Comparison of ENCODE assay signal across 25 mouse cellular contexts in the genomic region with DNA sequence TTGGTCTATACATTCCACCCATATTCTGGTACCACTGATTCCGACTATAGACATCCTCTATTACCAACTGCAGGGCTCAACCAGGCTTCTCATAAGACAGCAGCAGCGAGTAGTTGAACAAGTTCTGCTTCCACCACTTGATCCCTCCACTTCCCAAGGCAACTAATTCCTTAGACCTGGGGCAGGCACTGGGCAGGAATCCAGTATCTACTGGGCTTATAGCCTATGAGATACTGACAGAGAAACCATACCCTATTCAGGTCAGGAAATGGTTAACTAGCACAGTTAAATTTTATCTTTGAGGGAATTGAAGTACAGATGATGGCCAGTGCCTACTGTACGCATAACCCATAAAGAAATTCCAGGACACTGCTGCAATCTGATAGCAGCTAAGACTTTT.
DNase-seq lines count a peak whose midpoint lies in the region; ATAC-seq lines count a peak whose summit lies in the region.
"Had no signal": no experiment of that assay in that cellular context is flagged by ENCODE, and none has a peak within 500 bp of the region (broad histone marks: within the 10 kb centered on the region; RNA-seq: fewer than 3 reads in every experiment).

No protein-coding gene starts in this region.

- no peaks in the 10 kb centered on the region for H3K4me1 ChIP-seq in heart, embryonic 10.5 days
- H3K4me1 ChIP-seq in heart, embryonic 12.5 days (replicated peaks): no peaks in the 10 kb centered on the region
- no peaks in the 10 kb centered on the region for H3K4me1 ChIP-seq in kidney, embryonic 14.5 days (ENCODE audit: control insufficient read depth, insufficient read depth, low read length)
- H3K4me1 ChIP-seq: forebrain, embryonic 13.5 days; hindbrain, embryonic 13.5 days had no signal

- 85% methylated on average over 3 of the region's 3 CpGs for WGBS in heart, embryonic 10.5 days
- 68% methylated on average over 3 of the region's 3 CpGs for WGBS in heart, embryonic 12.5 days
- WGBS in kidney, embryonic 14.5 days: 76% methylated on average over 3 of the region's 3 CpGs

- H3K4me3 ChIP-seq in heart, embryonic 10.5 days: no peak overlapping the region
- H3K4me3 ChIP-seq in heart, embryonic 12.5 days: no peak overlapping the region
- no peak overlapping the region for H3K4me3 ChIP-seq in kidney, embryonic 14.5 days (ENCODE audit: low read length)
- H3K4me3 ChIP-seq: forebrain, embryonic 10.5 days; forebrain, embryonic 13.5 days; hindbrain, embryonic 10.5 days; hindbrain, embryonic 13.5 days had no signal

- peak; percentile 52 for DNase-seq in heart, embryonic 10.5 days (ENCODE audit: low spot score)
- peak; percentile 48 to 65 for DNase-seq in kidney, adult 8-10 months
- DNase-seq in kidney, postnatal 14 days: peak; percentile 43
- DNase-seq in kidney, postnatal 4 days: peak; percentile 10 to 37
- DNase-seq in urinary bladder, adult 18-20 months (ENCODE audit: low spot score in 2 of 2): no peak
- DNase-seq in cerebellum, adult 9-11 months: no peak
- DNase-seq: adrenal gland, adult 2 months; adrenal gland, postnatal 14 days; B cell, adult 2 months; cerebellum, adult 11-12 months; cerebellum, adult 8-10 months; cerebellum, postnatal 14 days; gastrocnemius, postnatal 10 days; gastrocnemius, postnatal 36 days; heart, adult 18-20 months had no signal

- ATAC-seq in heart, embryonic 12.5 days (ENCODE audit: insufficient number of reproducible peaks, low FRiP score): no peak
- ATAC-seq in kidney, embryonic 14.5 days (ENCODE audit: low FRiP score, low TSS enrichment): no peak
- ATAC-seq: forebrain, embryonic 13.5 days; forebrain, embryonic 16.5 days; hindbrain, embryonic 16.5 days had no signal

- no peaks in the 10 kb centered on the region for H3K9me3 ChIP-seq in heart, embryonic 10.5 days
- no peaks in the 10 kb centered on the region for H3K9me3 ChIP-seq in heart, embryonic 12.5 days (replicated peaks)
- H3K9me3 ChIP-seq in kidney, embryonic 14.5 days (ENCODE audit: control insufficient read depth, low read length): no peaks in the 10 kb centered on the region
- H3K9me3 ChIP-seq: forebrain, embryonic 10.5 days; forebrain, embryonic 13.5 days; hindbrain, embryonic 10.5 days; hindbrain, embryonic 13.5 days had no signal

- H3K9ac ChIP-seq in heart, embryonic 12.5 days: no peak overlapping the region
- H3K9ac ChIP-seq in kidney, embryonic 14.5 days (ENCODE audit: low read depth, low read length): no peak overlapping the region
- H3K9ac ChIP-seq: forebrain, embryonic 13.5 days; hindbrain, embryonic 13.5 days had no signal

- H3K4me2 ChIP-seq in heart, embryonic 12.5 days: no peak overlapping the region
- no peak overlapping the region for H3K4me2 ChIP-seq in kidney, embryonic 14.5 days (replicated peaks; ENCODE audit: low read depth, low read length)
- H3K4me2 ChIP-seq: forebrain, embryonic 13.5 days; hindbrain, embryonic 13.5 days had no signal

- no peak overlapping the region for H3K27ac ChIP-seq in heart, embryonic 10.5 days
- H3K27ac ChIP-seq in heart, embryonic 12.5 days (ENCODE audit: poor library complexity, severe bottlenecking): no peak overlapping the region
- no peak overlapping the region for H3K27ac ChIP-seq in kidney, embryonic 14.5 days (ENCODE audit: low read depth, low read length)
- H3K27ac ChIP-seq: forebrain, embryonic 10.5 days; forebrain, embryonic 13.5 days; hindbrain, embryonic 10.5 days; hindbrain, embryonic 13.5 days had no signal

- no peaks in the 10 kb centered on the region for H3K27me3 ChIP-seq in heart, embryonic 10.5 days (ENCODE audit: insufficient read depth, poor library complexity, severe bottlenecking)
- no peaks in the 10 kb centered on the region for H3K27me3 ChIP-seq in heart, embryonic 12.5 days (replicated peaks)
- no peaks in the 10 kb centered on the region for H3K27me3 ChIP-seq in kidney, embryonic 14.5 days (ENCODE audit: control insufficient read depth, insufficient read depth, low read length)
- H3K27me3 ChIP-seq: CH12.LX; forebrain, embryonic 13.5 days had no signal

- no peaks in the 10 kb centered on the region for H3K36me3 ChIP-seq in heart, embryonic 10.5 days
- no peaks in the 10 kb centered on the region for H3K36me3 ChIP-seq in heart, embryonic 12.5 days
- no peaks in the 10 kb centered on the region for H3K36me3 ChIP-seq in kidney, embryonic 14.5 days (ENCODE audit: control insufficient read depth, insufficient read depth, low read length)
- H3K36me3 ChIP-seq: forebrain, embryonic 10.5 days; G1E; hindbrain, embryonic 10.5 days; hindbrain, embryonic 13.5 days had no signal

Comparison
In these comparisons a context has a peak if more than half of its experiments do, and no peak if none do; other contexts are left out.
1. DNase-seq: peak in heart, embryonic 10.5 days (single experiment), kidney, adult 8-10 months (2 of 2), kidney, postnatal 14 days (single experiment) and kidney, postnatal 4 days (2 of 2); none in urinary bladder, adult 18-20 months (0 of 2) and cerebellum, adult 9-11 months (single experiment).